Comparison of ENCODE assay signal across 11 mouse cellular contexts in the genomic region with DNA sequence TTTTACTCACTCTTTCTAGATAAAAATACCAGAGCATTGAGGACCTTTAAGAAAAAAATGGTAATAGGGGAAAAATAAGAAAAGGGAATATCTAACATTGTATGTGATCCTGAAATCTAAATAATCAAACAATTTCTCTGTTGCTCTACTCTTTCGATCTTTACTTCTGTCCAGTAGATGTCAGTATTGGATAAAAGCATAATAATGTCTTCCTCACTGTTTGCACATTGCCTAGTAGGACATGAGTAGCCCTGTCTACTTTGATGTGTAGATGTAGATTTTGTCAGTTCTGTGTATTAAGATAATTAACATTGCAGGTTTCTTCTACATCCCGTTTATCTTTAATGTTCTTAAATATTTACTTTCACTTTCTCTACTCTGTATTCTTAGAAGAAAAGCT.
DNase-seq lines count a peak whose midpoint lies in the region; ATAC-seq and TF ChIP-seq lines count a peak whose summit lies in the region.
"Had no signal": no experiment of that assay in that cellular context is flagged by ENCODE, and none has a peak within 500 bp of the region (broad histone marks: within the 10 kb centered on the region; RNA-seq: fewer than 3 reads in every experiment).

No protein-coding gene starts in this region.

- ATAC-seq in midbrain, embryonic 16.5 days: peak; percentile 82

- H3K9ac ChIP-seq in midbrain, embryonic 16.5 days (ENCODE audit: low read depth, low read length): no peak overlapping the region
- H3K9ac ChIP-seq: stomach, embryonic 15.5 days had no signal

- peak; percentile 59 for TF ChIP-seq CTCF in left cerebral cortex, adult 2 months (IDR thresholded peaks at IDR 0.05)
- TF ChIP-seq CTCF in cortical plate, adult 2 months (IDR thresholded peaks at IDR 0.05; ENCODE audit: extremely low read depth, insufficient read depth, low read length): 0 out of 2 replicates have a peak, but pooled peaks have one; percentile 0

- 45% methylated on average over 2 of the region's 2 CpGs for WGBS in midbrain, embryonic 16.5 days

- H3K9me3 ChIP-seq in midbrain, embryonic 16.5 days (replicated peaks; ENCODE audit: control insufficient read depth, low read length, poor library complexity, severe bottlenecking): no peaks in the 10 kb centered on the region
- H3K9me3 ChIP-seq: hindbrain, embryonic 10.5 days; stomach, embryonic 15.5 days had no signal

- no peak for TF ChIP-seq POLR2A in cortical plate, adult 2 months (IDR thresholded peaks at IDR 0.05; ENCODE audit: extremely low read depth, insufficient read depth, low read length)

- H3K4me3 ChIP-seq in left cerebral cortex, adult 2 months: no peak overlapping the region
- no peak overlapping the region for H3K4me3 ChIP-seq in cortical plate, adult 2 months (ENCODE audit: insufficient read depth, low read length)
- no peak overlapping the region for H3K4me3 ChIP-seq in midbrain, embryonic 16.5 days (ENCODE audit: low read depth, low read length)
- H3K4me3 ChIP-seq: hindbrain, embryonic 10.5 days; stomach, embryonic 15.5 days had no signal

- DNase-seq in cerebellum, adult 9-10 months: peak; percentile 10
- no peak for DNase-seq in cerebellum, adult 9-11 months
- DNase-seq in left cerebral cortex, adult 2 months (ENCODE audit: extremely low spot score in 1 of 2, low spot score in 2 of 2): no peak
- DNase-seq in left cerebral cortex, postnatal 25 days (ENCODE audit: low spot score in 2 of 2): no peak
- no peak for DNase-seq in frontal cortex, postnatal 10 days (ENCODE audit: low spot score in 2 of 2)
- no peak for DNase-seq in kidney, adult 8-10 months
- DNase-seq: B cell, adult 2 months had no signal

- intact Hi-C loops in left cerebral cortex, adult 2 months (cut with DNase I): no loop called here
- intact Hi-C loops in left cerebral cortex, postnatal 25 days (cut with DNase I): loop anchor here (10.0 kb wide), 1 partner anchor 1422 kb away; no protein-coding TSS in a partner anchor

- H3K27me3 ChIP-seq in midbrain, embryonic 16.5 days (ENCODE audit: control insufficient read depth, insufficient read depth, low read depth, low read length): no peaks in the 10 kb centered on the region
- H3K27me3 ChIP-seq: stomach, embryonic 15.5 days had no signal

- no peaks in the 10 kb centered on the region for H3K36me3 ChIP-seq in midbrain, embryonic 16.5 days (ENCODE audit: control insufficient read depth, insufficient read depth, low read length)
- H3K36me3 ChIP-seq: hindbrain, embryonic 10.5 days; stomach, embryonic 15.5 days had no signal

- no peak overlapping the region for H3K4me2 ChIP-seq in midbrain, embryonic 16.5 days (ENCODE audit: low read length)
- H3K4me2 ChIP-seq: stomach, embryonic 15.5 days had no signal

- H3K4me1 ChIP-seq in cortical plate, adult 2 months (ENCODE audit: control insufficient read depth, insufficient read depth, low read length): no peaks in the 10 kb centered on the region
- H3K4me1 ChIP-seq in midbrain, embryonic 16.5 days (ENCODE audit: control insufficient read depth, insufficient read depth, low read length): no peaks in the 10 kb centered on the region
- H3K4me1 ChIP-seq: hindbrain, embryonic 10.5 days; stomach, embryonic 15.5 days had no signal

- H3K27ac ChIP-seq in left cerebral cortex, adult 2 months: no peak overlapping the region
- H3K27ac ChIP-seq in cortical plate, adult 2 months (ENCODE audit: insufficient read depth, low read length): no peak overlapping the region
- no peak overlapping the region for H3K27ac ChIP-seq in midbrain, embryonic 16.5 days (ENCODE audit: low read length)
- H3K27ac ChIP-seq: hindbrain, embryonic 10.5 days; stomach, embryonic 15.5 days had no signal
